Mouse (Mus musculus): ENCODE data around the gene Arfip2. TPM values are rescaled to one million over a fixed set of nuclear protein-coding genes. Genes with fewer than 3 reads are reported as not detected.

The Arfip2 gene
- polyA plus RNA-seq, 1 experiment, result 111 TPM

- WGBS, result 75% methylated on average over 6 of the region's 6 CpGs
- H3K27ac ChIP-seq (ENCODE audit: insufficient read depth, low read length), result no peak overlapping the region
- TF ChIP-seq POLR2A (IDR thresholded peaks at IDR 0.05; ENCODE audit: borderline replicate concordance, insufficient read depth, low read length) (no peak), CTCF (IDR thresholded peaks at IDR 0.05; ENCODE audit: borderline replicate concordance, insufficient read depth, low read depth, low read length) (no peak)
- no peaks in the 10 kb centered on the region for H3K27me3 ChIP-seq (ENCODE audit: control insufficient read depth, insufficient read depth, low read length)
- no peak overlapping the region for H3K4me3 ChIP-seq (replicated peaks; ENCODE audit: insufficient read depth, low read depth, low read length)
- peaks cover 8% of the 10 kb centered on the region for H3K4me1 ChIP-seq (ENCODE audit: control insufficient read depth, insufficient read depth, low read length)
- peak in 1 of 2 experiments; percentile 11 for DNase-seq
Measured at GRCm38 (mm10) chr7:105638776-105639175, 1.4 kb downstream of the Arfip2 start.

- peaks cover 12% of the 10 kb centered on the region for H3K4me1 ChIP-seq (ENCODE audit: control insufficient read depth, insufficient read depth, low read length)
- WGBS, result 73% methylated on average over 2 of the region's 2 CpGs
- no peaks in the 10 kb centered on the region for H3K27me3 ChIP-seq (ENCODE audit: control insufficient read depth, insufficient read depth, low read length)
- TF ChIP-seq POLR2A (IDR thresholded peaks at IDR 0.05; ENCODE audit: borderline replicate concordance, insufficient read depth, low read length) (no peak), CTCF (IDR thresholded peaks at IDR 0.05; ENCODE audit: borderline replicate concordance, insufficient read depth, low read depth, low read length) (no peak)
- DNase-seq, result peak in 1 of 2 experiments; percentile 13
- no peak overlapping the region for H3K4me3 ChIP-seq (replicated peaks; ENCODE audit: insufficient read depth, low read depth, low read length)
- no peak overlapping the region for H3K27ac ChIP-seq (ENCODE audit: insufficient read depth, low read length)
Measured at GRCm38 (mm10) chr7:105635726-105636125, 4.5 kb downstream of the Arfip2 start.

- Histone ChIP-seq H3K27ac (ENCODE audit: insufficient read depth, low read length) (no peak overlapping the region), H3K4me3 (replicated peaks; ENCODE audit: insufficient read depth, low read depth, low read length) (no peak overlapping the region), H3K4me1 (ENCODE audit: control insufficient read depth, insufficient read depth, low read length) (peaks cover 15% of the 10 kb centered on the region), H3K27me3 (ENCODE audit: control insufficient read depth, insufficient read depth, low read length) (no peaks in the 10 kb centered on the region)
- TF ChIP-seq POLR2A (IDR thresholded peaks at IDR 0.05; ENCODE audit: borderline replicate concordance, insufficient read depth, low read length) (no peak), CTCF (IDR thresholded peaks at IDR 0.05; ENCODE audit: borderline replicate concordance, insufficient read depth, low read depth, low read length) (no peak)
- DNase-seq, result peak in 1 of 2 experiments; percentile 29
- WGBS, result 64% methylated on average over 9 of the region's 9 CpGs
Measured at GRCm38 (mm10) chr7:105634272-105634920, 5.8 kb downstream of the Arfip2 start.

- Histone ChIP-seq H3K27me3 (ENCODE audit: control insufficient read depth, insufficient read depth, low read length) (no peaks in the 10 kb centered on the region), H3K4me1 (ENCODE audit: control insufficient read depth, insufficient read depth, low read length) (peaks cover 15% of the 10 kb centered on the region), H3K27ac (ENCODE audit: insufficient read depth, low read length) (peak overlapping the region; percentile 98), H3K4me3 (replicated peaks; ENCODE audit: insufficient read depth, low read depth, low read length) (peak overlapping the region; percentile 100)
- DNase-seq, result no peak
- TF ChIP-seq CTCF (IDR thresholded peaks at IDR 0.05; ENCODE audit: borderline replicate concordance, insufficient read depth, low read depth, low read length), result no peak
- no peak for TF ChIP-seq POLR2A (IDR thresholded peaks at IDR 0.05; ENCODE audit: borderline replicate concordance, insufficient read depth, low read length)
- WGBS, result 7% methylated on average over 10 of the region's 10 CpGs
Measured at GRCm38 (mm10) chr7:105633801-105634135, 6.4 kb downstream of the Arfip2 start.

GRCm38 (mm10) chr7:105633127-105633800 lies 7.0 kb downstream of the Arfip2 start, which contains the start of gene Trim3:
Trim3 (minus strand) TSS chr7:105633571.
- WGBS, result under 1% methylated on average over 70 of the region's 71 CpGs

GRCm38 (mm10) chr7:105632551-105632972 lies 7.7 kb downstream of the Arfip2 start:
- Histone ChIP-seq H3K27me3 (ENCODE audit: control insufficient read depth, insufficient read depth, low read length) (no peaks in the 10 kb centered on the region), H3K27ac (ENCODE audit: insufficient read depth, low read length) (peak overlapping the region; percentile 99), H3K4me3 (replicated peaks; ENCODE audit: insufficient read depth, low read depth, low read length) (peak overlapping the region; percentile 100), H3K4me1 (ENCODE audit: control insufficient read depth, insufficient read depth, low read length) (peaks cover 23% of the 10 kb centered on the region)
- TF ChIP-seq POLR2A (IDR thresholded peaks at IDR 0.05; ENCODE audit: borderline replicate concordance, insufficient read depth, low read length) (peak; percentile 37; the same call in 1 of the 2 replicates), CTCF (IDR thresholded peaks at IDR 0.05; ENCODE audit: borderline replicate concordance, insufficient read depth, low read depth, low read length) (no peak)
- DNase-seq, result peak; percentile 84 to 90
- 1% methylated on average over 4 of the region's 4 CpGs for WGBS

More at GRCm38 (mm10) chr7:105633127-105633800, 7.0 kb downstream of the Arfip2 start, which contains the start of gene Trim3:
- peak within 1 kb of the TSS; percentile 100 for H3K4me3 ChIP-seq (replicated peaks; ENCODE audit: insufficient read depth, low read depth, low read length)
- no peak for TF ChIP-seq CTCF (IDR thresholded peaks at IDR 0.05; ENCODE audit: borderline replicate concordance, insufficient read depth, low read depth, low read length)
- TF ChIP-seq POLR2A (IDR thresholded peaks at IDR 0.05; ENCODE audit: borderline replicate concordance, insufficient read depth, low read length), result peak; percentile 58
- H3K27ac ChIP-seq (ENCODE audit: insufficient read depth, low read length), result peak within 1 kb of the TSS; percentile 99
- DNase-seq, result peak; percentile 93 to 95
- H3K27me3 ChIP-seq (ENCODE audit: control insufficient read depth, insufficient read depth, low read length), result no peaks in the 10 kb centered on the region
- H3K4me1 ChIP-seq (ENCODE audit: control insufficient read depth, insufficient read depth, low read length), result peaks cover 20% of the 10 kb centered on the region

GRCm38 (mm10) chr7:105628633-105629032 lies 11.6 kb downstream of the Arfip2 start:
- H3K4me3 ChIP-seq (replicated peaks; ENCODE audit: insufficient read depth, low read depth, low read length), result no peak overlapping the region
- peak overlapping the region; percentile 76 for H3K27ac ChIP-seq (ENCODE audit: insufficient read depth, low read length)
- 3% methylated on average over 3 of the region's 3 CpGs for WGBS
- DNase-seq, result peak; percentile 42 to 62
- peaks cover 41% of the 10 kb centered on the region for H3K4me1 ChIP-seq (ENCODE audit: control insufficient read depth, insufficient read depth, low read length)
- no peaks in the 10 kb centered on the region for H3K27me3 ChIP-seq (ENCODE audit: control insufficient read depth, insufficient read depth, low read length)
- TF ChIP-seq CTCF (IDR thresholded peaks at IDR 0.05; ENCODE audit: borderline replicate concordance, insufficient read depth, low read depth, low read length) (no peak), POLR2A (IDR thresholded peaks at IDR 0.05; ENCODE audit: borderline replicate concordance, insufficient read depth, low read length) (no peak)
